Mouse (Mus musculus) heart, embryonic 15.5 days (tissue): Measurements from ENCODE around the gene Usp29. TPM values are rescaled to one million over a fixed set of nuclear protein-coding genes. Genes with fewer than 3 reads are reported as not detected.
"Not testable (repeated sequence)": the region's sequence is repeated elsewhere in the genome, so short reads cannot be mapped to it uniquely, and the experiment has no call there.

Experiments
- ATAC-seq: fragments of 200-750 bp; cut with Nextera tagmentation; replicated peaks from 2 replicates; pipeline ENCODE4 v1.8.0; 2017; ENCODE audit warnings: low read depth, moderate TSS enrichment; ENCODE audit not compliant: insufficient number of reproducible peaks, insufficient read depth, low FRiP score
- H3K27ac ChIP-seq: fragments of 300-500 bp; sonication (generic); 2 replicates; pipeline ENCODE4 v1.5.1; 2015; ENCODE audit warnings: mild to moderate bottlenecking, inconsistent platforms
- H3K27me3 ChIP-seq: fragments of 300-500 bp; sonication (generic); 2 replicates; pipeline ENCODE4 v1.6.1; 2015; ENCODE audit warnings: inconsistent platforms
- H3K36me3 ChIP-seq: fragments of 300-500 bp; sonication (generic); 2 replicates; pipeline ENCODE4 v1.6.1; 2015; ENCODE audit warnings: mild to moderate bottlenecking, inconsistent platforms
- H3K4me1 ChIP-seq: fragments of 300-500 bp; sonication (generic); replicated peaks from 2 replicates; pipeline ENCODE4 v1.6.1; 2015; ENCODE audit warnings: inconsistent platforms
- H3K4me2 ChIP-seq: fragments of 300-500 bp; sonication (generic); 2 replicates; pipeline ENCODE4 v1.6.1; 2015; ENCODE audit warnings: inconsistent platforms, mild to moderate bottlenecking, moderate library complexity
- H3K4me3 ChIP-seq: fragments of 300-500 bp; sonication (generic); 2 replicates; pipeline ENCODE4 v1.5.1; 2015; ENCODE audit warnings: mild to moderate bottlenecking, inconsistent platforms
- H3K9ac ChIP-seq: fragments of 300-500 bp; sonication (generic); 2 replicates; pipeline ENCODE4 v1.6.1; 2015; ENCODE audit warnings: mild to moderate bottlenecking, inconsistent platforms
- H3K9me3 ChIP-seq: fragments of 300-500 bp; sonication (generic); replicated peaks from 2 replicates; pipeline ENCODE4 v1.6.1; 2016; ENCODE audit warnings: inconsistent platforms
- WGBS: fragments of 180-500 bp; shearing (Covaris S2); methylation state at CpG from one replicate; pipeline ENCODE4 v1.1.7; 2015; ENCODE audit warnings: mixed read lengths; 5-methylcytosine and 5-hydroxymethylcytosine counted together
- polyA plus RNA-seq: library from polyadenylated mRNA; unstranded; fragments of >200 nt; fragmentation: Nextera tagmentation; extraction: Ambion mirVana; gene quantifications from 2 replicates; pipeline ENCODE4 v1.2.1, GENCODE M21; 2015

Gene Usp29
- polyA plus RNA-seq, 1 experiment from 2014 or later: 5.6 TPM

- Histone ChIP-seq H3K27ac (no peak overlapping the region), H3K9me3 (no peaks in the 10 kb centered on the region), H3K27me3 (no peaks in the 10 kb centered on the region), H3K4me1 (peaks cover 10% of the 10 kb centered on the region), H3K4me2 (no peak overlapping the region), H3K4me3 (no peak overlapping the region), H3K36me3 (no peaks in the 10 kb centered on the region), H3K9ac (no peak overlapping the region)
- ATAC-seq: no peak
- 49% methylated on average over 6 of the region's 6 CpGs for WGBS
Observed at GRCm38 (mm10) chr7:6881473-6882046, 151.2 kb downstream of the Usp29 start.

GRCm38 (mm10) chr7:6883376-6884147 lies 153.2 kb downstream of the Usp29 start:
- H3K27me3 ChIP-seq: no peaks in the 10 kb centered on the region
- H3K36me3 ChIP-seq: no peaks in the 10 kb centered on the region
- H3K4me3 ChIP-seq: no peak overlapping the region
- no peak overlapping the region for H3K9ac ChIP-seq
- H3K4me1 ChIP-seq: peaks cover 10% of the 10 kb centered on the region
- WGBS: 50% methylated on average over 8 of the region's 8 CpGs
- no peak overlapping the region for H3K4me2 ChIP-seq
- no peak for ATAC-seq
- no peaks in the 10 kb centered on the region for H3K9me3 ChIP-seq
- H3K27ac ChIP-seq: no peak overlapping the region

- Histone ChIP-seq H3K4me1 (peaks cover 10% of the 10 kb centered on the region), H3K27ac (peak overlapping the region; percentile 42), H3K9me3 (no peaks in the 10 kb centered on the region), H3K9ac (no peak overlapping the region), H3K4me2 (no peak overlapping the region), H3K27me3 (no peaks in the 10 kb centered on the region), H3K4me3 (no peak overlapping the region), H3K36me3 (no peaks in the 10 kb centered on the region)
- 0 out of 2 replicates have a peak, but pooled peaks have one; percentile 35 for ATAC-seq
- 43% methylated on average over 7 of the region's 7 CpGs for WGBS
Observed at GRCm38 (mm10) chr7:6885416-6885815, 155.0 kb downstream of the Usp29 start.

- Histone ChIP-seq H3K4me1 (peaks cover 10% of the 10 kb centered on the region), H3K4me2 (no peak overlapping the region), H3K36me3 (no peaks in the 10 kb centered on the region), H3K4me3 (no peak overlapping the region), H3K9me3 (no peaks in the 10 kb centered on the region), H3K9ac (no peak overlapping the region), H3K27me3 (no peaks in the 10 kb centered on the region), H3K27ac (no peak overlapping the region)
- WGBS: 90% methylated on average over 1 of the region's 1 CpGs
- ATAC-seq: no peak
Observed at GRCm38 (mm10) chr7:6886896-6887295, 156.5 kb downstream of the Usp29 start.

GRCm38 (mm10) chr7:6889871-6890270 lies 159.5 kb downstream of the Usp29 start:
- Histone ChIP-seq H3K9ac (no peak overlapping the region), H3K27ac (no peak overlapping the region), H3K27me3 (no peaks in the 10 kb centered on the region), H3K4me1 (peaks cover 9% of the 10 kb centered on the region), H3K36me3 (no peaks in the 10 kb centered on the region), H3K9me3 (no peaks in the 10 kb centered on the region), H3K4me2 (no peak overlapping the region), H3K4me3 (no peak overlapping the region)
- WGBS: 93% methylated on average over 5 of the region's 5 CpGs
- no peak for ATAC-seq

- WGBS: 66% methylated on average over 3 of the region's 3 CpGs
Observed at GRCm38 (mm10) chr7:6891206-6891605, 160.8 kb downstream of the Usp29 start.

GRCm38 (mm10) chr7:6897021-6897420 lies 166.6 kb downstream of the Usp29 start:
- not testable (repeated sequence) for ATAC-seq, H3K27ac ChIP-seq, H3K4me2 ChIP-seq, H3K4me1 ChIP-seq, H3K9me3 ChIP-seq, H3K9ac ChIP-seq, H3K27me3 ChIP-seq, H3K4me3 ChIP-seq, H3K36me3 ChIP-seq
- 15% methylated on average over 4 of the region's 4 CpGs for WGBS

More at GRCm38 (mm10) chr7:6891206-6891605, 160.8 kb downstream of the Usp29 start:
- Histone ChIP-seq H3K36me3 (no peaks in the 10 kb centered on the region), H3K27me3 (no peaks in the 10 kb centered on the region), H3K27ac (no peak overlapping the region), H3K4me1 (no peaks in the 10 kb centered on the region), H3K9me3 (no peaks in the 10 kb centered on the region), H3K4me3 (no peak overlapping the region), H3K9ac (no peak overlapping the region), H3K4me2 (no peak overlapping the region)
- no peak for ATAC-seq

GRCm38 (mm10) chr7:6900672-6901071 lies 170.3 kb downstream of the Usp29 start:
- Histone ChIP-seq H3K36me3 (no peaks in the 10 kb centered on the region), H3K4me3 (no peak overlapping the region), H3K27me3 (no peaks in the 10 kb centered on the region), H3K9ac (no peak overlapping the region), H3K4me2 (no peak overlapping the region), H3K9me3 (no peaks in the 10 kb centered on the region), H3K27ac (no peak overlapping the region), H3K4me1 (no peaks in the 10 kb centered on the region)
- 95% methylated on average over 7 of the region's 7 CpGs for WGBS
- no peak for ATAC-seq

GRCm38 (mm10) chr7:6903489-6903888 lies 173.1 kb downstream of the Usp29 start:
- no peak overlapping the region for H3K4me3 ChIP-seq
- H3K9ac ChIP-seq: no peak overlapping the region
- WGBS: 65% methylated on average over 8 of the region's 8 CpGs
- no peaks in the 10 kb centered on the region for H3K27me3 ChIP-seq
- H3K4me2 ChIP-seq: no peak overlapping the region
- H3K27ac ChIP-seq: no peak overlapping the region
- no peaks in the 10 kb centered on the region for H3K4me1 ChIP-seq
- no peaks in the 10 kb centered on the region for H3K9me3 ChIP-seq
- no peaks in the 10 kb centered on the region for H3K36me3 ChIP-seq
- ATAC-seq: no peak

- peaks cover 24% of the 10 kb centered on the region for H3K4me1 ChIP-seq
- H3K27me3 ChIP-seq: no peaks in the 10 kb centered on the region
- H3K27ac ChIP-seq: 0 out of 2 replicates have a peak overlapping the region, but pooled peaks have one; percentile 24
- H3K4me3 ChIP-seq: no peak overlapping the region
- no peaks in the 10 kb centered on the region for H3K9me3 ChIP-seq
- WGBS: 17% methylated on average over 7 of the region's 7 CpGs
- no peaks in the 10 kb centered on the region for H3K36me3 ChIP-seq
- no peak overlapping the region for H3K4me2 ChIP-seq
- no peak overlapping the region for H3K9ac ChIP-seq
- ATAC-seq: no peak
Observed at GRCm38 (mm10) chr7:6910527-6910926, 180.1 kb downstream of the Usp29 start.

- H3K4me2 ChIP-seq: no peak overlapping the region
- no peaks in the 10 kb centered on the region for H3K27me3 ChIP-seq
- H3K27ac ChIP-seq: no peak overlapping the region
- H3K9me3 ChIP-seq: no peaks in the 10 kb centered on the region
- WGBS: 49% methylated on average over 5 of the region's 5 CpGs
- no peaks in the 10 kb centered on the region for H3K36me3 ChIP-seq
- H3K4me3 ChIP-seq: no peak overlapping the region
- ATAC-seq: no peak
- H3K9ac ChIP-seq: no peak overlapping the region
- peaks cover 24% of the 10 kb centered on the region for H3K4me1 ChIP-seq
Observed at GRCm38 (mm10) chr7:6911731-6912130, 181.4 kb downstream of the Usp29 start.
